Mouse (Mus musculus): ENCODE results near the gene Filip1l.

GRCm38 (mm10) chr16:57384274-57384673, 31.4 kb downstream of the Filip1l start:
- TF ChIP-seq CTCF (IDR thresholded peaks at IDR 0.05; ENCODE audit: borderline replicate concordance, control insufficient read depth, extremely low read depth, insufficient read depth, low read length, poor library complexity) = no peak
- TF ChIP-seq POLR2A (IDR thresholded peaks at IDR 0.05; ENCODE audit: control insufficient read depth, extremely low read depth, insufficient read depth, low read length, poor library complexity) = no peak
